Mouse (Mus musculus) erythroblast, embryonic 14.5 days (primary cell): ENCODE results near the gene D630003M21Rik.

Experiments
- GATA1 ChIP-seq: IDR thresholded peaks from 2 replicates; pipeline ENCODE4 v1.6.1; 2012; ENCODE audit warnings: low read length, inconsistent platforms, mixed read lengths
- TAL1 ChIP-seq: IDR thresholded peaks from 3 replicates; pipeline ENCODE4 v1.6.1; 2012; ENCODE audit warnings: low read length, inconsistent platforms, mixed read lengths

- TF ChIP-seq TAL1 (no peak), GATA1 (no peak)
Measured at GRCm38 (mm10) chr2:158163034-158163433, 66.0 kb downstream of the D630003M21Rik start.
